Mouse (Mus musculus) CH12.LX (cell line): ENCODE data around the gene Mesp2. TPM values are rescaled to one million over a fixed set of nuclear protein-coding genes. Genes with fewer than 3 reads are reported as not detected.

Experiments
- DNase-seq: peaks from one replicate; pipeline ENCODE4 v3.0.0-alpha.2; 2013; ENCODE audit errors: extremely low read depth
- H3K27ac ChIP-seq: 2 replicates; pipeline ENCODE4 v1.5.1; 2012; ENCODE audit warnings: low read depth, mild to moderate bottlenecking, control low read depth, moderate library complexity; ENCODE audit not compliant: insufficient read depth
- H3K27me3 ChIP-seq: replicated peaks from 2 replicates; pipeline ENCODE3; 2012; ENCODE audit warnings: inconsistent platforms
- H3K36me3 ChIP-seq, 2 experiments: replicated peaks in 1 of 2; 2 replicates each; pipeline versions ENCODE3 to v1.6.1; 2012; ENCODE audit warnings: inconsistent platforms in 1 of 2, low read length in 1 of 2, mild to moderate bottlenecking in 1 of 2, mixed read lengths in 1 of 2, moderate library complexity in 1 of 2; ENCODE audit not compliant: control insufficient read depth in 1 of 2, insufficient read depth in 1 of 2
- H3K4me1 ChIP-seq, 2 experiments: 2 replicates each; pipeline ENCODE4 v1.6.1; 2012; ENCODE audit warnings: inconsistent platforms in 1 of 2, moderate library complexity in 1 of 2; ENCODE audit not compliant: insufficient read depth in 2 of 2, control insufficient read depth in 1 of 2
- H3K4me2 ChIP-seq: 2 replicates; pipeline ENCODE4 v1.6.1; 2012; ENCODE audit warnings: low read depth, mild to moderate bottlenecking, control low read depth; ENCODE audit not compliant: poor library complexity, insufficient read depth, severe bottlenecking
- H3K4me3 ChIP-seq, 3 experiments: fragments of 150-350 bp in 1 of 3; sonication (generic) in 1 of 3; replicated peaks in 1 of 3; 2 replicates each; pipeline versions ENCODE3 to v1.5.1; 2011 to 2012; ENCODE audit warnings: low read depth in 2 of 3, low read length in 2 of 3, mild to moderate bottlenecking in 2 of 3, moderate library complexity in 2 of 3, control low read depth in 1 of 3, improper control_type of control experiment in 1 of 3, inconsistent platforms in 1 of 3, mixed read lengths in 1 of 3; ENCODE audit not compliant: poor library complexity in 1 of 3
- H3K79me2 ChIP-seq: replicated peaks from 2 replicates; pipeline ENCODE4 v1.6.1; 2012; ENCODE audit warnings: mild to moderate bottlenecking, moderate library complexity; ENCODE audit not compliant: control insufficient read depth, poor library complexity, insufficient read depth, severe bottlenecking; ENCODE audit errors: extremely low read depth
- H3K9ac ChIP-seq: 2 replicates; pipeline ENCODE4 v1.6.1; 2012; ENCODE audit warnings: low read depth, mild to moderate bottlenecking, control low read depth, moderate library complexity; ENCODE audit not compliant: insufficient read depth
- H3K9me3 ChIP-seq: replicated peaks from 2 replicates; pipeline ENCODE3; 2012; ENCODE audit warnings: low read length, inconsistent platforms, mixed read lengths
- CHD1 ChIP-seq: IDR thresholded peaks from 2 replicates; pipeline ENCODE4 v1.6.1; 2012; ENCODE audit warnings: low read depth, low read length, improper control_type of control experiment, inconsistent platforms
- CHD2 ChIP-seq: IDR thresholded peaks from 2 replicates; pipeline ENCODE4 v1.6.1; 2011; ENCODE audit warnings: low read length, improper control_type of control experiment
- CTCF ChIP-seq, 2 experiments: IDR thresholded peaks in 1 of 2; conservative IDR thresholded peaks in 1 of 2; 2 replicates each; pipeline ENCODE4 v1.5.1; 2011 to 2012; ENCODE audit warnings: low read depth in 2 of 2, low read length in 2 of 2, improper control_type of control experiment in 1 of 2, inconsistent platforms in 1 of 2, mild to moderate bottlenecking in 1 of 2, moderate library complexity in 1 of 2
- EP300 ChIP-seq: IDR thresholded peaks from 2 replicates; pipeline ENCODE4 v1.6.1; 2011; ENCODE audit warnings: low read length, improper control_type of control experiment
- ETS1 ChIP-seq: conservative IDR thresholded peaks from 2 replicates; pipeline ENCODE4 v1.6.1; 2012; ENCODE audit warnings: low read depth, mild to moderate bottlenecking, inconsistent platforms, low read length, improper control_type of control experiment, moderate library complexity
- JUND ChIP-seq: conservative IDR thresholded peaks from 2 replicates; pipeline ENCODE4 v1.6.1; 2011; ENCODE audit warnings: low read depth, low read length, improper control_type of control experiment
- MAFK ChIP-seq: IDR thresholded peaks from 2 replicates; pipeline ENCODE4 v1.6.1; 2011; ENCODE audit warnings: low read length, improper control_type of control experiment; ENCODE audit not compliant: insufficient replicate concordance
- MAX ChIP-seq: IDR thresholded peaks from 2 replicates; pipeline ENCODE4 v1.6.1; 2011; ENCODE audit warnings: low read length, improper control_type of control experiment
- MEF2A ChIP-seq: IDR thresholded peaks from 2 replicates; pipeline ENCODE4 v1.6.1; 2014; ENCODE audit warnings: low read depth, mild to moderate bottlenecking, inconsistent platforms, low read length, improper control_type of control experiment, borderline replicate concordance
- MXI1 ChIP-seq: IDR thresholded peaks from 2 replicates; pipeline ENCODE4 v1.6.1; 2011; ENCODE audit warnings: mild to moderate bottlenecking, low read depth, low read length, improper control_type of control experiment
- MYC ChIP-seq: IDR thresholded peaks from 2 replicates; pipeline ENCODE4 v1.6.1; 2011; ENCODE audit warnings: low read depth, mild to moderate bottlenecking, improper control_type of control experiment, low read length
- NELFE ChIP-seq: IDR thresholded peaks from 2 replicates; pipeline ENCODE4 v1.6.1; 2011; ENCODE audit warnings: low read depth, low read length, improper control_type of control experiment
- POLR2A ChIP-seq: IDR thresholded peaks from 2 replicates; pipeline ENCODE4 v1.6.1; 2011; ENCODE audit warnings: low read depth, mild to moderate bottlenecking, improper control_type of control experiment, low read length
- RCOR1 ChIP-seq: conservative IDR thresholded peaks from 2 replicates; pipeline ENCODE4 v1.6.1; 2012; ENCODE audit warnings: low read depth, mild to moderate bottlenecking, inconsistent platforms, low read length, improper control_type of control experiment
- SIN3A ChIP-seq: IDR thresholded peaks from 2 replicates; pipeline ENCODE4 v1.6.1; 2012; ENCODE audit warnings: low read length, improper control_type of control experiment, inconsistent platforms
- UBTF ChIP-seq: IDR thresholded peaks from 2 replicates; pipeline ENCODE4 v1.6.1; 2012; ENCODE audit warnings: low read depth, mild to moderate bottlenecking, inconsistent platforms, low read length, improper control_type of control experiment, moderate library complexity
- USF2 ChIP-seq: conservative IDR thresholded peaks from 2 replicates; pipeline ENCODE4 v1.6.1; 2011; ENCODE audit warnings: low read depth, low read length, improper control_type of control experiment
- ZC3H11A ChIP-seq: IDR thresholded peaks from 2 replicates; pipeline ENCODE4 v1.6.1; 2012; ENCODE audit warnings: low read depth, mild to moderate bottlenecking, inconsistent platforms, low read length, improper control_type of control experiment
- ZMIZ1 ChIP-seq: IDR thresholded peaks from 2 replicates; pipeline ENCODE4 v1.6.1; 2012; ENCODE audit warnings: low read depth, mild to moderate bottlenecking, inconsistent platforms, low read length, improper control_type of control experiment
- ZNF384 ChIP-seq: IDR thresholded peaks from 2 replicates; pipeline ENCODE4 v1.6.1; 2012; ENCODE audit warnings: low read depth, low read length, improper control_type of control experiment, inconsistent platforms
- dilution Hi-C: fragments of 300-500 bp; cut with MboI; formaldehyde crosslinking; loops from 2 replicates; pipeline ENCODE4 v1.14.3; 2020; ENCODE audit warnings: low sequenced_read_pairs; ENCODE audit not compliant: extremely low pct_unique_long_range_greater_than_20kb, extremely low pct_ligation_motif_present
- in situ Hi-C: fragments of 300-500 bp; cut with MboI; formaldehyde crosslinking; loops from 3 replicates; pipeline ENCODE4 v1.14.3; 2019; ENCODE audit warnings: low sequenced_read_pairs, low pct_ligation_motif_present, low pct_unique_long_range_greater_than_20kb, mixed read lengths
- polyA plus RNA-seq: library from polyadenylated mRNA; unstranded; fragments of >175 nt; gene quantifications from 2 replicates; pipeline ENCODE4 v1.2.1, GENCODE M21; 2012; ENCODE audit warnings: low read depth; ENCODE audit not compliant: insufficient read length
- total RNA-seq, 2 experiments: library from RNA; depleted of rRNA; stranded (reverse); fragments of 300-350 nt in 1 of 2; fragments of >200 nt in 1 of 2; gene quantifications; 2 replicates each; pipeline ENCODE4 v1.2.3; 2012 to 2014

The Mesp2 gene
- total and polyA plus RNA-seq, 3 experiments = not detected

- Histone ChIP-seq H3K36me3 (no peaks in the 10 kb centered on the region), H3K79me2 (no peaks in the 10 kb centered on the region), H3K4me3 (no peak overlapping the region), H3K27me3 (peaks cover 26% of the 10 kb centered on the region), H3K9me3 (no peaks in the 10 kb centered on the region), H3K4me1 (no peaks in the 10 kb centered on the region), H3K27ac (no peak overlapping the region), H3K9ac (no peak overlapping the region), H3K4me2 (no peak overlapping the region)
- dilution Hi-C loops (no loop called here), in situ Hi-C loops (no loop called here)
- no peak for TF ChIP-seq MAFK
- TF ChIP-seq EP300 = no peak
- no peak for TF ChIP-seq SIN3A
- TF ChIP-seq ZMIZ1 = no peak
- TF ChIP-seq MAX = no peak
- TF ChIP-seq POLR2A = no peak
- no peak for TF ChIP-seq ZC3H11A
- no peak for TF ChIP-seq ETS1
- no peak for TF ChIP-seq JUND
- TF ChIP-seq USF2 = no peak
- no peak for TF ChIP-seq ZNF384
- no peak for TF ChIP-seq CHD1
- TF ChIP-seq CHD2 = no peak
- DNase-seq = no peak
These were observed 26.7 kb downstream of the Mesp2 start for GRCm38 (mm10) chr7:79837247-79837646.

GRCm38 (mm10) chr7:79842163-79842562, 31.6 kb downstream of the Mesp2 start:
- no peak overlapping the region for H3K27ac ChIP-seq

More at GRCm38 (mm10) chr7:79842163-79842562, 31.6 kb downstream of the Mesp2 start:
- H3K4me2 ChIP-seq = no peak overlapping the region
- dilution Hi-C loops = no loop called here
- H3K79me2 ChIP-seq = no peaks in the 10 kb centered on the region
- H3K36me3 ChIP-seq = no peaks in the 10 kb centered on the region
- DNase-seq = no peak
- no peaks in the 10 kb centered on the region for H3K4me1 ChIP-seq
- TF ChIP-seq ZC3H11A = no peak
- no peak for TF ChIP-seq MEF2A
- no peak for TF ChIP-seq ETS1
- TF ChIP-seq ZNF384 = no peak
- no peak for TF ChIP-seq MXI1
- no peak for TF ChIP-seq RCOR1
- no peak for TF ChIP-seq UBTF
- TF ChIP-seq MYC = no peak
- no peak for TF ChIP-seq CTCF (conservative IDR thresholded peaks at IDR 0.05 in 1 of 2, IDR thresholded peaks at IDR 0.05 in 1 of 2; ENCODE audit: low read depth in 2 of 2, low read length in 2 of 2)
- no peak for TF ChIP-seq NELFE
- H3K9me3 ChIP-seq = no peaks in the 10 kb centered on the region
- H3K27me3 ChIP-seq = peaks cover 53% of the 10 kb centered on the region
- in situ Hi-C loops = no loop called here
- H3K9ac ChIP-seq = no peak overlapping the region
- H3K4me3 ChIP-seq = no peak overlapping the region
